Mouse (Mus musculus) liver, embryonic 16.5 days (tissue): Measurements from ENCODE around the gene Epsti1. TPM values are rescaled to one million over a fixed set of nuclear protein-coding genes. Genes with fewer than 3 reads are reported as not detected.

Experiments
- ATAC-seq: fragments of 200-750 bp; cut with Nextera tagmentation; 2 replicates; pipeline ENCODE4 v1.8.0; 2017; ENCODE audit warnings: low read depth, mild to moderate bottlenecking, moderate number of reproducible peaks, moderate library complexity
- H3K27ac ChIP-seq: fragments of 300-500 bp; sonication (generic); 2 replicates; pipeline ENCODE4 v1.5.1; 2014; ENCODE audit warnings: mild to moderate bottlenecking, low read length
- H3K27me3 ChIP-seq: fragments of 300-500 bp; sonication (generic); 2 replicates; pipeline ENCODE4 v1.6.1; 2014; ENCODE audit warnings: low read depth, low read length, mixed read lengths; ENCODE audit not compliant: control insufficient read depth, insufficient read depth
- H3K36me3 ChIP-seq: fragments of 300-500 bp; sonication (generic); 2 replicates; pipeline ENCODE4 v1.6.1; 2014; ENCODE audit warnings: mild to moderate bottlenecking; ENCODE audit not compliant: control insufficient read depth, insufficient read depth
- H3K4me1 ChIP-seq: fragments of 300-500 bp; sonication (generic); 2 replicates; pipeline ENCODE4 v1.6.1; 2014; ENCODE audit warnings: low read depth, low read length, mixed read lengths; ENCODE audit not compliant: control insufficient read depth
- H3K4me2 ChIP-seq: fragments of 300-500 bp; sonication (generic); 2 replicates; pipeline ENCODE4 v1.6.1; 2014; ENCODE audit warnings: low read depth, low read length, mixed read lengths
- H3K4me3 ChIP-seq: fragments of 300-500 bp; sonication (generic); 2 replicates; pipeline ENCODE4 v1.5.1; 2014; ENCODE audit warnings: low read depth, mild to moderate bottlenecking, low read length
- H3K9ac ChIP-seq: fragments of 300-500 bp; sonication (generic); 2 replicates; pipeline ENCODE4 v1.6.1; 2014; ENCODE audit warnings: low read depth, low read length
- H3K9me3 ChIP-seq: fragments of 300-500 bp; sonication (generic); replicated peaks from 2 replicates; pipeline ENCODE4 v1.6.1; 2016; ENCODE audit warnings: low read length; ENCODE audit not compliant: control insufficient read depth
- WGBS: fragments of 180-500 bp; shearing (Covaris S2); extraction: QIAGEN DNeasy Blood & Tissue Kit; methylation state at CpG from one replicate; pipeline ENCODE4 v1.1.7; 2014; ENCODE audit not compliant: insufficient replicate concordance; 5-methylcytosine and 5-hydroxymethylcytosine counted together
- polyA plus RNA-seq: library from polyadenylated mRNA; unstranded; fragments of >200 nt; fragmentation: Nextera tagmentation; extraction: Ambion mirVana; gene quantifications from 2 replicates; pipeline ENCODE4 v1.2.1, GENCODE M21; 2015

The Epsti1 gene
- polyA plus RNA-seq, 1 experiment from 2014 or later = 1.4 TPM

DNA sequence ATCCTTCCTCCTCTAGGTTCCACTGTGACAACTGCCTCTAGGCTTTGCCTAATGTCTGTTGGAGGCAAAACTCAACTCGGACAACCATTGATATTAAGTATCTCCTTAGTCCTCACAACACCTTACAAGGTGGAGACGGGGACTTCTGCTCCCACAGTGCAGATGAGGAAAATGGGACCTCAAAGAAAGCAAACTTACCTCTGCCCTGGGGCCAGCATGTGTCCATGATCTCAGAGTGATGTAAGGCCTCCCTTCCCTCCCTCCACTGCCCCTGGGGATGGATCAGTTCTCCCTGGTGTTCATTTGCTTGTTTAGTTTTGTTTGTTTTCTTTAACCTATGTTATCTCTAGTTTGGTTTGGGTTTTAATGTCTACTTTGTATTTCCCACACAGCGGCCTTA lies 1.5 kb upstream of the Epsti1 start:
- 66% methylated on average over 3 of the region's 3 CpGs for WGBS
- Histone ChIP-seq H3K4me1 (no peaks in the 10 kb centered on the region), H3K9me3 (no peaks in the 10 kb centered on the region), H3K36me3 (no peaks in the 10 kb centered on the region), H3K4me3 (no peak overlapping the region), H3K9ac (no peak overlapping the region), H3K4me2 (no peak overlapping the region), H3K27ac (no peak overlapping the region), H3K27me3 (no peaks in the 10 kb centered on the region)
- no peak for ATAC-seq

GRCm38 (mm10) chr14:77905466-77905865 lies 1.4 kb downstream of the Epsti1 start:
- H3K4me2 ChIP-seq = no peak overlapping the region
- no peaks in the 10 kb centered on the region for H3K36me3 ChIP-seq
- H3K4me3 ChIP-seq = no peak overlapping the region
- no peaks in the 10 kb centered on the region for H3K27me3 ChIP-seq
- WGBS = 62% methylated on average over 5 of the region's 5 CpGs
- no peak for ATAC-seq
- H3K9ac ChIP-seq = no peak overlapping the region
- H3K9me3 ChIP-seq = no peaks in the 10 kb centered on the region
- H3K27ac ChIP-seq = no peak overlapping the region
- no peaks in the 10 kb centered on the region for H3K4me1 ChIP-seq

GRCm38 (mm10) chr14:77906586-77906985 lies 2.5 kb downstream of the Epsti1 start:
- WGBS = 56% methylated on average over 5 of the region's 5 CpGs
- H3K36me3 ChIP-seq = no peaks in the 10 kb centered on the region
- no peak for ATAC-seq

DNA sequence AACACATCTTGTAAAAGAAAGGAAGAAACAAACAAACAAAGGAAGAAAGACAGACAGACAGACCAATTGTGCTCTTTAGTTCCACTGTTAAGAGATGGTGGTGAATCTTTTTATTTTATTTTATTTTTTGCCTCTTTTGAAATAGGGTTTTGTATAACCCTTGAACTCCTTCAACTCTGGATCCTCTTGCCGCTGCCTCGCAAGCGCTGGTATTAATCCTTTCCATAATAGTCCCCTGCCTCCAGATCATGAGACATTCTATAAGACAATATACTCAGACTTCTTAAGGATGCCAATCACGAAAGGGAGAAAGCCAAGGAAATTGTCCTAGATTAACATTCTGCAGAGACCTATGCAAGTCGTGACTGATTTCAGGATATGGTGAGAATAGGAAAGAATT lies 11.7 kb downstream of the Epsti1 start:
- Histone ChIP-seq H3K27me3 (no peaks in the 10 kb centered on the region), H3K4me2 (no peak overlapping the region), H3K4me1 (no peaks in the 10 kb centered on the region), H3K9me3 (no peaks in the 10 kb centered on the region), H3K27ac (no peak overlapping the region), H3K4me3 (no peak overlapping the region), H3K9ac (no peak overlapping the region), H3K36me3 (no peaks in the 10 kb centered on the region)
- 74% methylated on average over 5 of the region's 5 CpGs for WGBS
- no peak for ATAC-seq

More at GRCm38 (mm10) chr14:77906586-77906985, 2.5 kb downstream of the Epsti1 start:
- Histone ChIP-seq H3K27me3 (no peaks in the 10 kb centered on the region), H3K27ac (no peak overlapping the region), H3K9me3 (no peaks in the 10 kb centered on the region), H3K4me3 (no peak overlapping the region), H3K9ac (no peak overlapping the region), H3K4me1 (no peaks in the 10 kb centered on the region), H3K4me2 (no peak overlapping the region)

DNA sequence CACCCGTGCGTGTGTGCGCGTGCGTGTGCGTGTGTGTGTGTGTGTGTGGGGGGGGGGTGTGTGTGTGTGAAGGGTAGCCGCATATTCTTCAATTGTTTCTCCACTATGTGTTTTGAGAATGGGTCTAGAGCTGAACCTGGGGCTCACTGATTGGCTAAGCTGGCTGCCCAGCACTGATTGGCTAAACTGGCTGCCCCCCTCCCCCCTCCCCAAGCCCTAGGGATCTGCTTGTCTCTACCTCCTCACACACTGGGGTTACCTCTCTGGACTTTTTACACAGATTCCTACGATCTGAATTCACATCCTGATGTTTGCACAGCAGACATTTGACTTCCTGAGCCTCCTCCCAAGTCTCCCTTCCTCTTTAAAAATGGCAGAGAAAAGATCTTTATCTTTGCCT lies 17.6 kb downstream of the Epsti1 start:
- Histone ChIP-seq H3K4me3 (no peak overlapping the region), H3K36me3 (no peaks in the 10 kb centered on the region), H3K4me2 (no peak overlapping the region), H3K9me3 (no peaks in the 10 kb centered on the region), H3K27ac (no peak overlapping the region), H3K9ac (no peak overlapping the region), H3K27me3 (no peaks in the 10 kb centered on the region), H3K4me1 (no peaks in the 10 kb centered on the region)
- WGBS = 76% methylated on average over 8 of the region's 8 CpGs
- no peak for ATAC-seq

DNA sequence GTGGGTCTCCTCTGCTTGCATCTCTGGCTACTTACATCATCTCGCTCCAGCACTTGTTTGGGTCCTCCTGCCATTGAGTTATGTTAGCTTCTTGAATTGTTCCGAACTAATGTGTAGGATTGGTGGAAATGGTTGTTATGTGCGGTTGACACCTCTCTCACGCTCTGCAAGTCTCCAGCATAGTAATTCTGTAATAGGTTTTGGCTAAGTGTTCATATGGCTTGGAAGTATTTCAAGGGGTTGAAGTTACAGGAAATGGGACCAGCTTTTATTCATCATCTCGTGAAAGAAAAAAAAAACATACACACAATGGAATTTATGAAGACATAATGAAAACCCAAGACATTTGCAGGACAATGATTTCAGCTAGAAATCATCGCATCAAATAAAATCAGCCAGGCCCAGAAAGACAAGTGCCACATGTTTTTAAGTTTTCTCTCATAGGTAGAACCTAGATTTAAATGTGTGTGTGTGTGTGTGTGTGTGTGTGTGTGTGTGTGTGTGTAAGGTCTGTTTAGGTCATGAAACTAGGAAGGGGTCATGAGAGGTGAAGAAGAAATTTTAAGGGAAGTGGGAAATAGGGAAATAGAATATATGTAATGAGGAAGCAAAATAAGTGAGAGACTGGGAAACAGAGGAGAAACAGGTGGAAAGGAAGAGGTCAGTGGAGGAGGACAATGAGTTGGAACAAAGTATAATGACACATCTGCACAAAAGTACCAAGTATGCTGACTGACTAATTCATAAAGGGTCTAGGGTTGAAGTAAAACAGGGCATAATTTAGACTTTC lies 19.2 kb downstream of the Epsti1 start:
- Histone ChIP-seq H3K36me3 (no peaks in the 10 kb centered on the region), H3K4me1 (no peaks in the 10 kb centered on the region), H3K27me3 (no peaks in the 10 kb centered on the region), H3K9ac (no peak overlapping the region), H3K27ac (no peak overlapping the region), H3K9me3 (no peaks in the 10 kb centered on the region), H3K4me3 (no peak overlapping the region), H3K4me2 (no peak overlapping the region)
- 68% methylated on average over 6 of the region's 6 CpGs for WGBS
- no peak for ATAC-seq

DNA sequence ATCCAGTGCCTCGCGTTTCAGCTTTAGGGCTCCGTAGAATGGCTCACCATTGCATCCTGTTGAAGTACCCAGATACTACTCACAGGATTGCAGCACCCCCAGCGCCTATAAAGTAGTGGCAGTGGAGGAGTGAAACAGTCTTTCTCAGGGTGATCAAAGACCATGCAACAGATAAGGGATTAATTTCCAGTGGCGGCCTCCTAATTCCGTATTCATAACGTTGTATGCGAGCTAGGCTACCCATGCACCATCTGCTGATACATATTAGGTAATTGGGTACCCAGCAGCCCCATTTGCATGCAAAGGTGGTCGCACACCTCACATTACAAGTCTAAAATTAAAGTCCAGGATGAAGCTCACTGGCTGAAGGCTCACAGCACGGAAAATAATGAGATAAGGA lies 21.4 kb downstream of the Epsti1 start:
- H3K9ac ChIP-seq = no peak overlapping the region
- H3K36me3 ChIP-seq = no peaks in the 10 kb centered on the region
- H3K4me3 ChIP-seq = no peak overlapping the region
- H3K27me3 ChIP-seq = no peaks in the 10 kb centered on the region
- WGBS = 71% methylated on average over 10 of the region's 10 CpGs
- H3K27ac ChIP-seq = no peak overlapping the region
- ATAC-seq = no peak
- no peak overlapping the region for H3K4me2 ChIP-seq
- H3K9me3 ChIP-seq = no peaks in the 10 kb centered on the region
- no peaks in the 10 kb centered on the region for H3K4me1 ChIP-seq

- H3K4me1 ChIP-seq = no peaks in the 10 kb centered on the region
- H3K4me2 ChIP-seq = no peak overlapping the region
- H3K27me3 ChIP-seq = no peaks in the 10 kb centered on the region
- WGBS = 43% methylated on average over 3 of the region's 3 CpGs
- H3K9ac ChIP-seq = no peak overlapping the region
- no peak overlapping the region for H3K27ac ChIP-seq
- no peaks in the 10 kb centered on the region for H3K9me3 ChIP-seq
- no peaks in the 10 kb centered on the region for H3K36me3 ChIP-seq
- H3K4me3 ChIP-seq = no peak overlapping the region
- no peak for ATAC-seq
Measured at GRCm38 (mm10) chr14:77926718-77927117, 22.7 kb downstream of the Epsti1 start.

DNA sequence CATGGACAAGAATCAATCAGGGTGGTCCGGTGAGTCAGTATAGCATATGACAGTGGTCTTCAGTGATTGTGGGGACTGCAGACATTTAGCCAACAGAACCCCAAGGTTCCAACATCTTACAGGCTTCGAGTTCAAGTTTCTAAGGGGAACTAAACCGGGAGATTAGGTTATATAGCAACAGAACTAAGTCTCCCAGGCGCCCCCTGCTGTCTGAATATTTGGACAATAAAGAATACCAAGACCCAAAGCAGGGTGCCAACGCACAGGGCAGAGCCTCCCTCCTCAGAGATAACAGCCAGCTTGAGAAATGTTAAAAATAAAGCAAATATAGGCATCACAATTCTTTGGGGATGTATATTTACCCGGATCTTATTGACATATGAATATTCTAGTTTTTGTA lies 24.0 kb downstream of the Epsti1 start:
- Histone ChIP-seq H3K4me2 (no peak overlapping the region), H3K4me3 (no peak overlapping the region), H3K27ac (no peak overlapping the region), H3K27me3 (no peaks in the 10 kb centered on the region), H3K9ac (no peak overlapping the region), H3K4me1 (no peaks in the 10 kb centered on the region), H3K9me3 (no peaks in the 10 kb centered on the region), H3K36me3 (no peaks in the 10 kb centered on the region)
- ATAC-seq = no peak
- 27% methylated on average over 6 of the region's 6 CpGs for WGBS
